Mouse (Mus musculus) limb, embryonic 11.5 days (tissue): ENCODE results near the gene Fgg. TPM values are rescaled to one million over a fixed set of nuclear protein-coding genes. Genes with fewer than 3 reads are reported as not detected.

Experiments used
- ATAC-seq: fragments of 200-750 bp; cut with Nextera tagmentation; 2 replicates; pipeline ENCODE4 v1.8.0; 2017; ENCODE audit warnings: low read depth; ENCODE audit not compliant: insufficient number of reproducible peaks, low FRiP score, low TSS enrichment
- DNase-seq: peaks from one replicate; pipeline ENCODE4 v3.0.0-alpha.2; 2015; ENCODE audit warnings: low spot score
- H3K27ac ChIP-seq: fragments of 300-500 bp; sonication (generic); replicated peaks from 2 replicates; pipeline ENCODE4 v1.5.1; 2014; ENCODE audit warnings: low read depth, mild to moderate bottlenecking, low read length
- H3K27me3 ChIP-seq: fragments of 300-500 bp; sonication (generic); 2 replicates; pipeline ENCODE4 v1.6.1; 2014; ENCODE audit warnings: mild to moderate bottlenecking, low read length, mixed read lengths; ENCODE audit not compliant: control insufficient read depth, insufficient read depth
- H3K36me3 ChIP-seq: fragments of 300-500 bp; sonication (generic); 2 replicates; pipeline ENCODE4 v1.6.1; 2014; ENCODE audit warnings: mild to moderate bottlenecking, low read length, moderate library complexity, mixed read lengths; ENCODE audit not compliant: control insufficient read depth, insufficient read depth
- H3K4me1 ChIP-seq: fragments of 300-500 bp; sonication (generic); 2 replicates; pipeline ENCODE4 v1.6.1; 2014; ENCODE audit warnings: low read length, mixed read lengths; ENCODE audit not compliant: control insufficient read depth, insufficient read depth
- H3K4me2 ChIP-seq: fragments of 300-500 bp; sonication (generic); 2 replicates; pipeline ENCODE4 v1.6.1; 2014; ENCODE audit warnings: low read depth, mild to moderate bottlenecking, moderate library complexity; ENCODE audit not compliant: severe bottlenecking
- H3K4me3 ChIP-seq: fragments of 300-500 bp; sonication (generic); 2 replicates; pipeline ENCODE4 v1.5.1; 2014; ENCODE audit warnings: low read depth, low read length
- H3K9ac ChIP-seq: fragments of 300-500 bp; sonication (generic); 2 replicates; pipeline ENCODE4 v1.6.1; 2014; ENCODE audit warnings: mild to moderate bottlenecking, low read length
- H3K9me3 ChIP-seq: fragments of 300-500 bp; sonication (generic); 2 replicates; pipeline ENCODE4 v1.6.1; 2016; ENCODE audit warnings: low read length; ENCODE audit not compliant: control insufficient read depth
- WGBS: fragments of 180-500 bp; shearing (Covaris S2); extraction: QIAGEN DNeasy Blood & Tissue Kit; methylation state at CpG from one replicate; pipeline ENCODE4 v1.1.7; 2014; 5-methylcytosine and 5-hydroxymethylcytosine counted together
- polyA plus RNA-seq: library from polyadenylated mRNA; unstranded; fragments of >200 nt; fragmentation: Nextera tagmentation; extraction: Ambion mirVana; gene quantifications from 2 replicates; pipeline ENCODE4 v1.2.1, GENCODE M21; 2014

Gene Fgg
- 0.11 TPM in 2 replicates for polyA plus RNA-seq

DNA sequence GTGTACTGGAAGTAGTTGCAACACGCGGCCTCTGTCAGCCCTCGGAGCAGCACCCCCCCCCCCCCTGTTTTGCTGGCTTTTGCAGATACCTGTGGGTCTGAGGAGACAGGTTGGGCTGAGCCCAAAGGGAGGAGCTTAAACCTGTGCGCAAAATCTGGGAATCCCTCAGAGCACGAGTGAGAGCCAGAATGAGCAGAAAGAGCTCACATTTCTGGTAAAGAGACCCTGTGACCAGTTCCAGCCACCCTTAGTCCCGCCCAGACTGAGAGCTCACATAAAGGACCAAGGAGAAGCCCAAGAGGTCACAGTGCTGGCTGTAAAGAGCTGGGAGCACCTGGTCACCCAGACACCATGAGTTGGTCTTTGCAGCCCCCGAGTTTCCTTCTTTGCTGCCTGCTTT, at the start of gene Fgg:
TSS of gene Fgg (plus strand) at position 168 of the 400 bp plus-strand sequence.
- Histone ChIP-seq H3K9me3 (no peaks in the 10 kb centered on the region), H3K27me3 (no peaks in the 10 kb centered on the region), H3K9ac (no peak within 1 kb of the TSS), H3K36me3 (no peaks in the 10 kb centered on the region), H3K4me2 (no peak within 1 kb of the TSS), H3K27ac (no peak within 1 kb of the TSS), H3K4me1 (no peaks in the 10 kb centered on the region), H3K4me3 (no peak within 1 kb of the TSS)
- no peak for DNase-seq
- ATAC-seq, result no peak
- WGBS, result 38% methylated on average over 7 of the region's 7 CpGs

DNA sequence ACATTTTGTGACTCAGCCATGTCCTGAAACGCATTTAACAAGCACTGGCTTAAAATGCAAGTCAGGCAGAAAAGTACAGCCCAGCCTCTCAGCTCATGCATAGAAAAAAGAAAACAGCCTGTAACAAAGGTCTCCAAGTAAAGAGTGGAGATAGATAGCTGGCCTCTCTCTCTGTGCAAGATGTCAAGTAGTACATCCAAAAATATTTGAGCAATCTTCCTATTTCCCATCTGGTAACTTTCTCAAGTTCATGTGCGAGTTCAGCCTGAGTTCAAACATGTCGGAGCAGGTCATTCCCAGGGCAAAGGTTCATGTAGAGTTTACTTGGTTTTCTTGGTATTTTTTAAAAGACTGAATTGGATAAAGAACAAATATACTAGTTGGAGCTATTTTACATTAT, 36.5 kb upstream of the Fgg start:
- no peak overlapping the region for H3K9ac ChIP-seq
- WGBS, result 89% methylated on average over 3 of the region's 3 CpGs
- no peaks in the 10 kb centered on the region for H3K36me3 ChIP-seq
- H3K27me3 ChIP-seq, result no peaks in the 10 kb centered on the region
- DNase-seq (no peak), ATAC-seq (no peak)
- no peak overlapping the region for H3K4me3 ChIP-seq
- H3K9me3 ChIP-seq, result no peaks in the 10 kb centered on the region
- no peak overlapping the region for H3K27ac ChIP-seq
- H3K4me1 ChIP-seq, result no peaks in the 10 kb centered on the region
- H3K4me2 ChIP-seq, result no peak overlapping the region

DNA sequence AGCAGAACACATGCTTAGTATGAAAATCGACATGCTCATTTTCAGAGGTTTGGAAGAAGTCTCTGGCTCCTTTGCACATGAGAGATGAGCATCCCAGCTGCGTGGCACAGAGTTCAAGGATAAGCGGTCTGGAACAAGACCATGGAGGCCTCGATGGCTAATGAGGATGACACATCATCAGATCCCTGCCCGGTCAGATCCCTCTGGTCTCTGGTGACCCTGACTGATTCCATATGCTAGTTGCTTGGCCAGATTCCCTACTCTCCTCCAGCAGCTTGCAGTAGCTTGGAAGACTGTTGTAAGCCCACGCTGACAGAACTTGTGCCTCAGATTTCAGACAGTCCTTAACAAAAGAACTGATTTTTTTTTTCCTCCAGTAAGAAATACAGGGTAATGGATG, 26.7 kb upstream of the Fgg start:
- no peak overlapping the region for H3K9ac ChIP-seq
- H3K9me3 ChIP-seq, result no peaks in the 10 kb centered on the region
- no peak overlapping the region for H3K4me2 ChIP-seq
- no peaks in the 10 kb centered on the region for H3K27me3 ChIP-seq
- H3K4me3 ChIP-seq, result no peak overlapping the region
- no peak for ATAC-seq
- WGBS, result 85% methylated on average over 6 of the region's 6 CpGs
- DNase-seq, result no peak
- no peaks in the 10 kb centered on the region for H3K4me1 ChIP-seq
- H3K36me3 ChIP-seq, result no peaks in the 10 kb centered on the region
- no peak overlapping the region for H3K27ac ChIP-seq

DNA sequence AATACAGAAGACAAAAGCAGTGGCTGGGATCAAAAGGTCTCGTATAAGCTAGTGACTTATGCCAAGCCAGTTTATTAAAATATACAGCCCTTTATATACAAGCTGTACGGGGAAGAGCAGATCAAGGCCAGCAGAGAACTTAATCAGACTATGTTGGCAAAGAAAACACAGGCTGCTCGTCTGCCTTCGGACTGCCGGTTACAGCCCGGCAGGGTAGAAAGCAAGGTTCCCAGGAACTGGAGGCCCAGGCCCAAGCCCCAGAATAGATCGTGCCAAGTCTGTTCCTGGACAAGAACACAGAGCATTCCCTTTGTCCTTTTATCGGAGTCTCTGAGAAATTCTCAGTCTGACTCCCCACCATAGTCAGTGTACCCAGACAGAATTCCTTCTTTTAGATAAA, 25.7 kb upstream of the Fgg start:
- H3K4me2 ChIP-seq, result no peak overlapping the region
- H3K27me3 ChIP-seq, result no peaks in the 10 kb centered on the region
- 85% methylated on average over 8 of the region's 8 CpGs for WGBS
- H3K9me3 ChIP-seq, result no peaks in the 10 kb centered on the region
- DNase-seq, result no peak
- no peak overlapping the region for H3K27ac ChIP-seq
- no peaks in the 10 kb centered on the region for H3K4me1 ChIP-seq
- ATAC-seq, result no peak
- H3K36me3 ChIP-seq, result no peaks in the 10 kb centered on the region
- H3K4me3 ChIP-seq, result no peak overlapping the region
- no peak overlapping the region for H3K9ac ChIP-seq

DNA sequence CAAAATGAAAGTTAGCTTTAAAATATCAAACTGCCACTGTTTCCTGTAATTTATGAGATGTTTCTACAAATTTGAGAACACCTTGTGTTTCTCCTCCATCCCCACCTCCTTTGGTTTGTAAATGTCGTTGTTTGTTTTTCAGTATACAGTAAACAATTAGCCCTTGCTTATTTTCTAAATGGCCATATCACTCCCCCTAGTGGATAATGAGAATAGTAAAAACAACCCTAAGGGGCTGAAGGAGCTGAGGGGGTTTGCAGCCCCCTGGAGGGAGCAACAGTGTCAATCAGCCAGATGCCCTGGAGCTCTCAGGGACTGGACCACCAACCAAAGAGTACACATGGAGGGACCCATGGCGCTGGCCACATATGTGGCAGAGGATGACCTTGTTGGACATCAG, 22.7 kb upstream of the Fgg start:
- Histone ChIP-seq H3K4me3 (no peak overlapping the region), H3K27ac (no peak overlapping the region), H3K9ac (no peak overlapping the region), H3K27me3 (no peaks in the 10 kb centered on the region), H3K4me1 (no peaks in the 10 kb centered on the region), H3K9me3 (no peaks in the 10 kb centered on the region), H3K36me3 (no peaks in the 10 kb centered on the region), H3K4me2 (no peak overlapping the region)
- 79% methylated on average over 2 of the region's 2 CpGs for WGBS
- no peak for ATAC-seq
- DNase-seq, result no peak

DNA sequence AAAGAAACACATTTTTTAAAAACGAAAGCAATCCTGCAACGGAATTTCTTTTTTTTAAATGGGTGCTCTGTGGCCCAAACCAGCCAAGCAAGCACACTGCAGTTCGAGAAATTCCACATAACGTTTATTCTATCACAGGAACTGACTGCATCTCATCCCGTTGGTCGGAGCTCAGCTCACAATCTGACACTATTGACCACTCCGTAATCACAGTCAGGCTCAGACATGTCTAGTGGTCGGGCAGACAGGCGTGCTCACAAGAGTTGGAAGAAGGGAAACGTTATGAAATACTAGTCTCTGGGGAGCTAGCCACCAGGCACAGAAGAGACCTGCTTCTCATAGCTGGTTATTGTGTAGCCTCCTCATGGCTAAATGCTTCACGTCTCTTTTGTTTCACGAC, 15.6 kb upstream of the Fgg start:
- DNase-seq (no peak), ATAC-seq (no peak)
- WGBS, result 83% methylated on average over 12 of the region's 12 CpGs
- 0 out of 2 replicates have a peak, but pooled peaks cover 4% of the 10 kb centered on the region for H3K4me1 ChIP-seq
- no peaks in the 10 kb centered on the region for H3K9me3 ChIP-seq
- no peak overlapping the region for H3K4me2 ChIP-seq
- H3K36me3 ChIP-seq, result no peaks in the 10 kb centered on the region
- H3K27me3 ChIP-seq, result 0 out of 2 replicates have a peak, but pooled peaks cover 2% of the 10 kb centered on the region
- no peak overlapping the region for H3K27ac ChIP-seq
- no peak overlapping the region for H3K4me3 ChIP-seq
- H3K9ac ChIP-seq, result no peak overlapping the region

DNA sequence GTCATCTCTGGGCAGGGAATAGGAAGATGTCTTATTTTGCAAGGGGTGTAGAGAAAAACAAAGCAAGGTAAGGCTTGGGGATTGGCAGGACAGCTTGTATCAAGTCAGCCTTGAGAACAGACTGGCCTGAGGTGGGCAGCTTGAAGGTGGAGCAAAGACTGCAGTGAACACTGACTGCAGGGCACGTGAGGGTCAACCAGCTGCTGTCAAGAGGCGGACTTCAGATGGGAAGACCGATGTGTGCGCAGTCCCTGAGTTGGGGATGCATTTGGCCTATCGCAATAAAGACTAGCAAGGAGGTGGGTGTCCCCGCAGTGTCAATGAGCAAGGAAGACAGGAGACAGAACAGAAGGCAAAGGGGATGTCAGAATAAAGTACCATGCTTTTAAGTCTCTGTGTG, 14.6 kb upstream of the Fgg start:
- Histone ChIP-seq H3K4me3 (no peak overlapping the region), H3K27ac (no peak overlapping the region), H3K9ac (no peak overlapping the region), H3K27me3 (0 out of 2 replicates have a peak, but pooled peaks cover 2% of the 10 kb centered on the region), H3K36me3 (no peaks in the 10 kb centered on the region), H3K4me1 (0 out of 2 replicates have a peak, but pooled peaks cover 4% of the 10 kb centered on the region), H3K4me2 (no peak overlapping the region), H3K9me3 (no peaks in the 10 kb centered on the region)
- ATAC-seq, result no peak
- DNase-seq, result no peak
- 89% methylated on average over 6 of the region's 6 CpGs for WGBS

DNA sequence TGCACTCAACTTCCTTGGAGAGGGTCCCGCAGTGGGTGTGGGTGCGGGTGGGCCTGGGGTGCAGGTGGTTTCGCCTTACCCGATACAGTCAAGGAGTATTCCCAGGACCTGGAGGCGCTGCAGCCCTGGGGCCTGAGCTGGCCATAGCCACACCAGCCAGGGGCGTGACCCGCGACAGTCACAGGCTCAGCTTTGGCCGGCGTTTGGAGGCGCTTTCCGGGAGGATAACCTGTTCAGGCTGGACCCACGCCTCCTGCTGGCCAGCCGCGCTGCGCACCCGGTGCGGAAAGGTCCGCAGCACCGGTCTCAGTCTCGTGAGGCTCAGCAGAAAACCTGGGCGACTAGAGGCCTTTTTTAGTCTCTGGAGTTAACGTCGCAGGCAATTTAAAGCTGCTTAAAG, 12.2 kb upstream of the Fgg start:
- Histone ChIP-seq H3K27ac (no peak overlapping the region), H3K27me3 (0 out of 2 replicates have a peak, but pooled peaks cover 2% of the 10 kb centered on the region), H3K36me3 (no peaks in the 10 kb centered on the region), H3K4me3 (0 out of 2 replicates have a peak overlapping the region, but pooled peaks have one; percentile 5), H3K9me3 (no peaks in the 10 kb centered on the region), H3K4me2 (peak overlapping the region; percentile 47), H3K4me1 (0 out of 2 replicates have a peak, but pooled peaks cover 4% of the 10 kb centered on the region), H3K9ac (peak overlapping the region; percentile 22; the same call in 1 of the 2 replicates)
- DNase-seq, result peak; percentile 79
- peak; percentile 46; the same call in 1 of the 2 replicates for ATAC-seq
- WGBS, result 2% methylated on average over 24 of the region's 24 CpGs

DNA sequence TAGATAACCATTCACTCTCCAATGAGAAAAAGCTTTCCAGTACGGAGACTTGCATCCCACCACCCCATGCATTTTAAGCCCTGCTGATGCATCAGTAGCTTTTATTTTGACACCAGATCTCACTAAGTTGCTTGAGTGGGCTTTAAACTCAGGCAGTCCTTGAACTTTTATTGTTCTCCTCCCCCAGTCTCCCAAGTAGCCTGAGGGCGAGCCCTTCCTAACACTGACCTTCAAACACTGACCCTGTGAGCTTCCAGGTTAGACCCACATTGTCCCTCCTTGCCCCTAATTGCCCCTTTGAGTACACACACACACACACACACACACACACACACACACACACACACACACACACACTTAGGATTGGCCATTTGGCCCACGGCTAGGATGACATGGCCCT, 10.9 kb upstream of the Fgg start:
- H3K4me1 ChIP-seq, result 0 out of 2 replicates have a peak, but pooled peaks cover 4% of the 10 kb centered on the region
- no peaks in the 10 kb centered on the region for H3K36me3 ChIP-seq
- WGBS, result 59% methylated on average over 3 of the region's 3 CpGs
- H3K27ac ChIP-seq, result no peak overlapping the region
- H3K9ac ChIP-seq, result no peak overlapping the region
- no peak for DNase-seq
- H3K9me3 ChIP-seq, result no peaks in the 10 kb centered on the region
- no peak overlapping the region for H3K4me3 ChIP-seq
- H3K27me3 ChIP-seq, result 0 out of 2 replicates have a peak, but pooled peaks cover 2% of the 10 kb centered on the region
- H3K4me2 ChIP-seq, result no peak overlapping the region
- no peak for ATAC-seq
